Mouse (Mus musculus) forebrain, postnatal 0 days (tissue): ENCODE measurements at regions not wholly inside any gene's neighbourhood (a gene's known extent, or its start where the extent isn't known, plus 50 kb on each side); places are given as distances from the start of the nearest gene placed in this dataset.
"Not testable (repeated sequence)": the region's sequence is repeated elsewhere in the genome, so short reads cannot be mapped to it uniquely, and the experiment has no call there.

ENCODE experiments used
- ATAC-seq: fragments of 200-750 bp; cut with Nextera tagmentation; 2 replicates; pipeline ENCODE4 v1.8.0; 2017; ENCODE audit warnings: mild to moderate bottlenecking, moderate library complexity
- DNase-seq: peaks from one replicate; pipeline ENCODE4 v3.0.0-alpha.2; 2015
- H3K27ac ChIP-seq: fragments of 300-500 bp; sonication (generic); 2 replicates; pipeline ENCODE4 v1.5.1; 2014; ENCODE audit warnings: low read depth, mild to moderate bottlenecking, antibody characterized with exemption, low read length, moderate library complexity, mixed read lengths
- H3K27me3 ChIP-seq: fragments of 300-500 bp; sonication (generic); 2 replicates; pipeline ENCODE4 v1.6.1; 2014; ENCODE audit warnings: mild to moderate bottlenecking, low read length, mixed read lengths; ENCODE audit not compliant: insufficient read depth
- H3K36me3 ChIP-seq: fragments of 300-500 bp; sonication (generic); 2 replicates; pipeline ENCODE4 v1.6.1; 2014; ENCODE audit warnings: mild to moderate bottlenecking, moderate library complexity; ENCODE audit not compliant: insufficient read depth
- H3K4me1 ChIP-seq: fragments of 300-500 bp; sonication (generic); 2 replicates; pipeline ENCODE4 v1.6.1; 2014; ENCODE audit warnings: antibody characterized with exemption; ENCODE audit not compliant: insufficient read depth
- H3K4me2 ChIP-seq: fragments of 300-500 bp; sonication (generic); 2 replicates; pipeline ENCODE4 v1.6.1; 2014; ENCODE audit warnings: low read depth, mild to moderate bottlenecking, moderate library complexity
- H3K4me3 ChIP-seq: fragments of 300-500 bp; sonication (generic); 2 replicates; pipeline ENCODE4 v1.5.1; 2014; ENCODE audit warnings: low read depth, low read length, mixed read lengths
- H3K9ac ChIP-seq: fragments of 300-500 bp; sonication (generic); 2 replicates; pipeline ENCODE4 v1.6.1; 2014; ENCODE audit warnings: mild to moderate bottlenecking
- H3K9me3 ChIP-seq: fragments of 300-500 bp; sonication (generic); 2 replicates; pipeline ENCODE4 v1.6.1; 2016; ENCODE audit warnings: low read length
- CTCF ChIP-seq: sonication (generic); IDR thresholded peaks from 2 replicates; pipeline ENCODE4 v1.5.1; 2016; ENCODE audit warnings: antibody characterized with exemption, control low read depth, low read depth
- WGBS: fragments of 180-500 bp; shearing (Covaris S2); extraction: QIAGEN DNeasy Blood & Tissue Kit; methylation state at CpG from one replicate; pipeline ENCODE4 v1.1.7; 2014; 5-methylcytosine and 5-hydroxymethylcytosine counted together

DNA sequence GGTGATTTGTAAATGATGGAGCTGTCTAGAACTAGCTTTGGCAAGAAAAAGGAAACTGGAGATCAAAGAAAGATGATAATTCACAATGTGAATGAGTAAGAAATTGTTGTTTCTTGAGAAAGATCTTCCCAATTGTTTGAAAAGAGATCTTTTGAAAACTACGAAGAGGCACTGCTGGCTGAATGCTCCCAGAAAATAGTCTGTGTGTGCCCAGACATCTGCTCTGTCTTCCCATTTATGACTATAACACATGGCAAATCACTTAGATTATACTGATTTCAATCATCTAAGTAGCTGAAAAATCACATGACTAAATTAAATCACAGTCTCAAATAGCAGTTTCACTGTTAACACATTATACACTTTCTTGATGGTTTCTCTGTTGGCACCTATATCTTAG, 434.2 kb upstream of the Sema6d start:
- no peaks in the 10 kb centered on the region for H3K4me1 ChIP-seq
- WGBS, result 60% methylated on average over 1 of the region's 1 CpGs
- no peak overlapping the region for H3K27ac ChIP-seq
- no peak overlapping the region for H3K9ac ChIP-seq
- ATAC-seq (no peak), DNase-seq (no peak)
- H3K27me3 ChIP-seq, result no peaks in the 10 kb centered on the region
- H3K9me3 ChIP-seq, result no peaks in the 10 kb centered on the region
- no peak overlapping the region for H3K4me2 ChIP-seq
- H3K4me3 ChIP-seq, result no peak overlapping the region
- no peaks in the 10 kb centered on the region for H3K36me3 ChIP-seq
- no peak for TF ChIP-seq CTCF

DNA sequence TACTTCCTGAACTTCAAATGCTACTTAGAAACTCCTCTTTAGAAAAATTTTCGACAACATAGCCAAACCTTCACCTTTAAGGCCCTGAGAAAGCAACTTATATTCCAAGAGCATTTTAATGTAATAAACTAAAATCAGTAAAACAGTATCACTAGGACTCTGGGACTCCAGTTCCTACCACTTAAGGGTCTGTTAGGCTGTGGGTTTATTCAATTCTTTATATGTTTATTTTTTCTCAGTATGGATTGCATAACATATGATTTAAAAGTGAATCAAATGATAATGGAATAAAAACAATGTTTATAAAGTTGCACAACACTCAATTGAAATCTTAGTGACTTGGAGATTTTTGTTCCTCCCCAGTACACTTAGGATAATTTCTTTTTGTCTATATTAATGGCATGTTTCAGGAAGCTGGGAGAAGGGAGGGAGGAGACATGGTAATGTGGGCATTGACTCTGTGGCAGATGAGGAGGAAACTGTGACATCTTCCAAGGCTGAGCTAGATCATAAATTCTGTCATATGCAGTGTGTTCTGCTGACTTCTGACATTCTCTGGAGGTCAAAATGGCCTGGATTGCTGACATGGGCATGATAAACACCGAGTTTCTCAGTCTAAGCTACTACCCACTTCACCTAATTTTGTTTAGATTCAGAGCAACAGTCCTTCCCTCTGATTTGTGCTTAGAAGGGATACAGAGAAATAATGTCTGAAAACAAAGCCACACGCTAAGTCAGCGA, 401.3 kb upstream of the Sema6d start:
- H3K4me2 ChIP-seq, result no peak overlapping the region
- H3K27me3 ChIP-seq, result no peaks in the 10 kb centered on the region
- H3K9ac ChIP-seq, result no peak overlapping the region
- H3K4me3 ChIP-seq, result no peak overlapping the region
- H3K36me3 ChIP-seq, result no peaks in the 10 kb centered on the region
- TF ChIP-seq CTCF, result no peak
- no peaks in the 10 kb centered on the region for H3K4me1 ChIP-seq
- DNase-seq (no peak), ATAC-seq (no peak)
- no peak overlapping the region for H3K27ac ChIP-seq
- no peaks in the 10 kb centered on the region for H3K9me3 ChIP-seq
- WGBS, result 67% methylated on average over 4 of the region's 4 CpGs

DNA sequence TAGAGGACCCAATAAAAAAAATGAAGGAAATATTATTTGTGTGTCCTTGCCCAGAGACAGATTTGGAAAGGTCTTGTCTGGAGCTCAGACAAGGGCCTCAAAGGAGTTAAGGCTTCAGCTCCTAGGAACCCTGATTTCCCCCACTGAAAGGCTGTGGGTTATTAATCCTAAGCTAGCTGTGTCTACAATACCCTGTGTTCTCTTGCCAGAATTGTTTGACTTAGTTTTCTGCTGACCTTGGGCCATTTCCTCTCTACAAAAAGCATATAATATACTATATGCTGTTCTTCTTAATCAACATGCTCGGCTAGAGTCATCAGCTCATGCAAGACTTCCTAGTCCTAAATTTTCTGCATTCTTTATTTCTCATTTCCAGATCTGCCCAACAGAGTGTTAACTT, 400.0 kb upstream of the Sema6d start:
- ATAC-seq (no peak), DNase-seq (no peak)
- Histone ChIP-seq H3K4me1 (no peaks in the 10 kb centered on the region), H3K9ac (no peak overlapping the region), H3K4me3 (no peak overlapping the region), H3K27ac (no peak overlapping the region), H3K9me3 (no peaks in the 10 kb centered on the region), H3K27me3 (no peaks in the 10 kb centered on the region), H3K36me3 (no peaks in the 10 kb centered on the region), H3K4me2 (no peak overlapping the region)
- 73% methylated on average over 1 of the region's 1 CpGs for WGBS
- no peak for TF ChIP-seq CTCF

DNA sequence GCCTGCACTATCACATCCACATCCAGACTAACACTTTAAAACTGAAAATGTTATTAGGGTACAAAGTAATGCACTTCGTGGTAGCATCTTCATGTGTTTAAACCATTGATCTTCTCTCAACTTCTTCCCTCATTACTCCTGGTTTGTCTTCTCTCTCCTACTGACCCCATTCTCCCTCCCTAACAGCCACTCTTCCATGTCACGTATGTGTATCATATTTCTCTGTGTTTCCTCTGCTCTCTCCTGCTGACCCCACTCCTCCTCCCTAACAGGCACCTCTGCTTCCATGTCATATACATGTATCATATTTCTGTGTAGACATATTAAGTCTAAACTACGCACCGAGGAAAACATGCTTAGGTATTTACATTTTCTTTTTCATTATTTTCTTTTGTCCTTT, 350.1 kb upstream of the Sema6d start:
- H3K4me1 ChIP-seq, result no peaks in the 10 kb centered on the region
- DNase-seq (no peak), ATAC-seq (no peak)
- H3K4me3 ChIP-seq, result no peak overlapping the region
- H3K9me3 ChIP-seq, result no peaks in the 10 kb centered on the region
- no peak overlapping the region for H3K27ac ChIP-seq
- H3K9ac ChIP-seq, result no peak overlapping the region
- H3K36me3 ChIP-seq, result no peaks in the 10 kb centered on the region
- no peak for TF ChIP-seq CTCF
- WGBS, result 86% methylated on average over 4 of the region's 4 CpGs
- no peak overlapping the region for H3K4me2 ChIP-seq
- H3K27me3 ChIP-seq, result no peaks in the 10 kb centered on the region

DNA sequence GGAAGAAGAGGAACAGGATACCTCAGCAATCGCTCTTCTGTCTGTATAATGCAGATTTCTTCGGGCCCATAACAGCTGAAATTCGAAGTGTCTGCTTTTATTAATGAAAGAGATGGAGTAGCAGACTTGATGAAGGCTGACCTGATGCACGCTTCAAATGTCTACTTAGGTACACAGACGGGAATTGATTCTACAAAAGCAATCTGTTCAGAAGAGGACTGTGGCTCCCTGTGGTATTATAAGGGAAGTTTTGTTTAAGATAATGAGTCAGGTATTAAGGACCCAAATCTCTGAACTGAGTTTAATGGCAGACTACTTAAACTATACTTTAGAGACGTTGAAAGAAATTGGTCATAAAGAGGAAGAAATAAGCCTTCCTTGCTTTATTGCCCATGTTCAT, 349.2 kb upstream of the Sema6d start:
- no peak for TF ChIP-seq CTCF
- Histone ChIP-seq H3K4me2 (no peak overlapping the region), H3K27ac (no peak overlapping the region), H3K9ac (no peak overlapping the region), H3K27me3 (no peaks in the 10 kb centered on the region), H3K9me3 (no peaks in the 10 kb centered on the region), H3K4me1 (no peaks in the 10 kb centered on the region), H3K4me3 (no peak overlapping the region), H3K36me3 (no peaks in the 10 kb centered on the region)
- no peak for DNase-seq
- 76% methylated on average over 6 of the region's 6 CpGs for WGBS
- ATAC-seq, result no peak

DNA sequence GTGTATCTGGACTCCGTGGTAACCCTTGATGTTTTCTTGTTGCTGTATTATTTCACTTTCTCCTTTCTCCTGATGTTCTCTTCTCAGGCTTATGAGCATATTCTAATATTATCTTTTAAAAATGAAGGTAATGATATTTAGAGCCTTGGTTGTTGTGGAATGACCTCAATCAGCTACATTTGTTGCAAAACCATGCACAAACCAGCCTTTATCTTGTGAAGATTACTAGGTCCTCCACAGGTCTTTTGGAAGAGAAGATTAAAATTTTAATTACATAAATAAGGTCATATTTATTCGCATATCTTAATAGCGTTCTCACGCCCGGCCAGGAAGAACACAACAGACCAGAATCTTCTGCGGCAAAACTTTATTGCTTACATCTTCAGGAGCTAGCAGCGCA, 335.5 kb upstream of the Sema6d start:
- no peak for ATAC-seq
- H3K36me3 ChIP-seq, result no peaks in the 10 kb centered on the region
- 66% methylated on average over 7 of the region's 7 CpGs for WGBS
- H3K9me3 ChIP-seq, result no peaks in the 10 kb centered on the region
- no peaks in the 10 kb centered on the region for H3K27me3 ChIP-seq
- no peak for TF ChIP-seq CTCF
- no peak overlapping the region for H3K9ac ChIP-seq
- H3K4me2 ChIP-seq, result peak overlapping the region; percentile 40
- no peaks in the 10 kb centered on the region for H3K4me1 ChIP-seq
- H3K4me3 ChIP-seq, result peak overlapping the region; percentile 25
- DNase-seq, result no peak
- no peak overlapping the region for H3K27ac ChIP-seq

DNA sequence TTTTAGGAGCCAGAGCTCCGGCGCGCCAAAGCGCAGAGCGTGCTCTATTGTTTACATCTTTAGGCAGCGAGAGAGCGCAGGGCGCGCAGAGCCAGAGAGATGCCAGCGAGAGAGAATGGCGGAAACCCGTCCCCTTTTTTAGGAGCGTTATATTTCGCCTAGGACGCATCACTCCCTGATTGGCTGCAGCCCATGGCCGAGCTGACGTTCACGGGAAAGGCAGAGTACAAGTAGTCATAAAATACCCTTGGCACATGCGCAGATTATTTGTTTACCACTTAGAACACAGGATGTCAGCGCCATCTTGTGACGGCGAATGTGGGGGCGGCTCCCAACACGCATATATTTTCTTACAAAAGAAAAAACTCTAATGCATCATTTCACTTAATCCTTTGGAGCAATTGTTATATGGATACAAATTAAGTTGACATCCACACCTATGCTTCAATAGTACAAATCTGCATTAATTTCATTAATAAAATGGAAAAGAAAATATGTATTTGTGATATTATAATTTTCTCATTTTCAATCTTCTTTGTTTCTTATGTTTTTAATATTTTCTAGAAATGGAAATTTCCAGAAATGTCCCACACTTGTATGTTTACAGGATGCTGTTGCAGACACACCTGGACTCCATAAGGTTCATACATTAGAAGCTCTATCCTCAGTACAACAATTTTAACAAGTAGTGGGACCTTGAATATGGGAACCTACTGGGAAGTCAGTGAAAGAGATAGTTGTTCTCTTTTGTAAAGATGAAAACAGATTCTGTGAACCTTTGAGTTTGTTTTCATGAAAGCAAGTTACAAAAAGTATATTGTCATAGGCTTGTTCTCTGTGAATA, 334.9 kb upstream of the Sema6d start:
- H3K4me2 ChIP-seq, result peak overlapping the region; percentile 40
- peak overlapping the region; percentile 25 for H3K4me3 ChIP-seq
- ATAC-seq (peak; percentile 34; the same call in 1 of the 2 replicates), DNase-seq (peak; percentile 24)
- 0 out of 2 replicates have a peak, but pooled peaks have one; percentile 7 for TF ChIP-seq CTCF
- not testable (repeated sequence) for H3K9me3 ChIP-seq, H3K36me3 ChIP-seq, H3K27me3 ChIP-seq, H3K4me1 ChIP-seq, H3K27ac ChIP-seq, H3K9ac ChIP-seq
- whole genome bisulfite sequencing, result 65% methylated on average over 17 of the region's 24 CpGs
